Mouse (Mus musculus): ENCODE data around the gene Rnf216. TPM values are rescaled to one million over a fixed set of nuclear protein-coding genes. Genes with fewer than 3 reads are reported as not detected.
A peak's percentile ranks its signal among the peaks of the same experiment; 100 is the strongest.

Gene Rnf216
- polyA plus RNA-seq, 1 experiment from 2014 or later = 13.5 TPM

GRCm38 (mm10) chr5:143009383-143009782, 103.4 kb downstream of the Rnf216 start:
- no peak for DNase-seq (ENCODE audit: low spot score)

DNA sequence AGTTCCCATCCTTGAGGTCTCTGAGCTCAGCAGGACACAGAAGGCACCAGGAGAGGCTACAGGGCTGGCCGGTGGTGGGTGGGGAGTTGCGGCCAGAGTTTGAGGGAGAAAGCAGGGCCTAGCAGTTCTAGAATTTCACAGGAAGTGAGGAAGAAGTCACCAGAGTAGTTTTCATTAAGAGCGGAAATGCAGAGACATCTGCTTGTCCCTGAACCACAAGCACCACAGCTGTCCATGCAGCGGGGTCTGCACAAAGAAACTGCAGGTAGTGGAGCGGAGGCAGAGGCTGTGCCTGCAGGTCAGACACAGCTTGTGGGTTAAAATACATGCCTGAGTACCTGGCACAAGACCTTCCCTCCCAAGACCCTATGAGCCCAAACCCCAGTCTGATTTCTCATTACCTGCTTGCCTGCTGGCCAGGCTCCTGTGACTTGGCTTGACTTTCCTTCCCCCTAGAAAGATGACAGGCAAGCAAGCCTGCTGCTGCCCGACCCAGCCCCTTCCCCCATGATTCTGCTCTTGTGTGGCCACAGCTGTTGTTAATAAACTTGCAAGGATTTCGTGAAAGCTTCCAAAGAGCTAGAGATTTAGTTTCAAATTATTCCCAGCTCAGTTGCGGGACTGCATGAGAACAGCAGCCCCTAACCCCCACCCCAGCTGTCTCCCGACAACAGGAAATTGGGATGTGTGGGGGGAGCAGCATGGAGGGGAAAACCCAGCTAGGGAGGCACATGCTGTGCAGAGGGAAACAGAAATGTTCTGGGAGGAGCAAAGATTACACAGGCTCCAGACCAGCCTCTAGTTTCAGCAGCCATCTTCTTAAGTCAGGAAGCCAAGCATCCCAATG, 111.9 kb downstream of the Rnf216 start:
- peak; percentile 44 for DNase-seq (ENCODE audit: low spot score)

DNA sequence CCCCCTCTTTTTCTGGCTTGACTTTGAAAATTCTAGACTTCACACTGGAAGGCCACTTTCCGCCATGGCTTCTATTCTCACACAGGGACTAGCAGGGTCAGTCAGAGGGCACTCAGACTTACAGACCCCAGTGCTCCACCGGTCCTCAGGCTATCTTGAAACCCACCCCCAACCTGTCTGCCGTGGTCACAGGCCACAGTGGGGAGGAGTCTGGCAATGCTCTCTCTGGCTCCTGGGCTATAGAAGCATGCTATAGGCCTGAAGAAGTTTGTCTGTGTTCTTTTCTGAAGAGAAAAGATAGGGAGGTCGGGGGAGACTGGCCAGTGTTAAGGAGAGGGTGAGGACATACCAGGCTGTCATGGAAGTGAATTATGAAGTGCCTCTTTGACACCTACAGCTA, 112.7 kb downstream of the Rnf216 start:
- DNase-seq (ENCODE audit: low spot score) = no peak

DNA sequence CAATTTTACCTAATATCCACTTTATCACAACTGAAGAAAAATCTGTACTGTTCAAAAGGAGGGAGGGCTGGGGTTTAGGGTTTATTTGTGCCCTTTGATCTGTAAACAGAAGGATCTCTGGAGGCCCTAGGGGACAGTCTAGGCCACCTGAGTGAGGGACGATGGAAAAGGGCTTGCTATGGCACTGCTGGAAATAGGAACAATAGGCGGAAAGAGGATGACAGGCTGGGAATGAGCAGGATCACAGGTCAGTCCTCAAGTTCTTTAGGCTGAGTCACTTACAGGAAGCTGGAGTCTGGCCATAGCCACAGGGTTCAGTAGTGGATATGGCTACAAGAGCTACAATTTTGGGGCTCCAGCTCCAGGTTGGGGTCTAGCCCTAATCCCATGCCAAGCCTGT, 114.6 kb downstream of the Rnf216 start:
- no peak for DNase-seq (ENCODE audit: low spot score)

GRCm38 (mm10) chr5:142997526-142997925, 115.3 kb downstream of the Rnf216 start:
- no peak for DNase-seq (ENCODE audit: low spot score)

DNA sequence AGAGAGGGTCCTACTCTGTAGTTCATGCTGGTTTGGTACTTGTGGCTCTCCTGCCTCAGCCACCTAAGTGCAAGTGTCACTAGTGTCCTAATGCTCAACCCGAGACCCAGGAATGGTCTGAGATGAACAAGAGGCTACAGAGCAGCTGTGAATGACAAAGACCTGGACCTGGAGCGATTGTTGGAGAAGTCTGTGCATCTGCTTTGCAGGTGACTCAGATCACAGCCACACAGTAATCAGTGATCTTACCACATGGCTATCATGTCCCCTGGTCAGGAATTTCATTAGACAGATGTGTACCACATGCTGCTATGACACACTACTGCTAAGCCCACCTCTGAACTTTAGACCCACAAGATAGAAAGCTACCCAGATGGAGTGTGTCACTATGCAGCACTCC, 118.0 kb downstream of the Rnf216 start:
- DNase-seq (ENCODE audit: low spot score) = no peak

GRCm38 (mm10) chr5:142989167-142989566, 123.6 kb downstream of the Rnf216 start:
- no peak for DNase-seq (ENCODE audit: low spot score)

DNA sequence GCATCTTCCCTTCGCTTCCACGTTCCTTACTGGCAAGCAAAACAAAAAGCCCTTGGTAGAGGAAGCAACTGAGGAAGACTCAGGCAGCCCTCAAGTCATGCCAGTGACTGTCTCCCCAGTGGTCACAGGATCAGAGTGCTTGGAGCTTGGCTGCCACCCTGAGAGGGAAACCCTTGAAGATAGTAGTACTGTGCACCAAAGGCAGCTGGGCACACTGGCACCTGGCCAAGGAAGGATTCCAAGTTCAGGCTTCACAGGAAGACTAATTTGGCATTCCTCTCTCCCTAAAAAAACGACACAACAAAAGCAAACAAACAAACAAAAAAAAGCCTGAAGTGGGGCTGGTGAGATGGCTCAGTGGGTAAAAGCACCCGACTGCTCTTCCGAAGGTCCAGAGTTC, 124.3 kb downstream of the Rnf216 start:
- DNase-seq (ENCODE audit: low spot score) = no peak

DNA sequence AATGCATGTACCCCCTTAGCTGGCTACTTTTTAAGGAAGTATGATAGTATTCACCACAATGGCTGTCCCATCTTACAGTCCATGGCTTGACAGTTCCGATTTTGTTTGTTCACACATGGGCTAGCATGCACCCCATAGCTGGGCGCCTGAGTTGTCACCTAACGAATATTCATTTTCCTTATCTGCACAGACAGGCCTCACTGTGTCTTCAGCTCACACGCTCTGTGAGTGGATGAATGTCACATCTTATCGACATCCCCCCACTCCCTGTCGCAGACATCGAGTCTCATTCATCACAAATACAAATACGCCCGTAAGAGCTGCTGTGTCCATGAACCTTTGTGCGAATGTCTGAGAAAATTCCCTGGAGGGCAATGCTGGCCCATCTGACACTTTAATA, 128.5 kb downstream of the Rnf216 start:
- DNase-seq (ENCODE audit: low spot score) = no peak

DNA sequence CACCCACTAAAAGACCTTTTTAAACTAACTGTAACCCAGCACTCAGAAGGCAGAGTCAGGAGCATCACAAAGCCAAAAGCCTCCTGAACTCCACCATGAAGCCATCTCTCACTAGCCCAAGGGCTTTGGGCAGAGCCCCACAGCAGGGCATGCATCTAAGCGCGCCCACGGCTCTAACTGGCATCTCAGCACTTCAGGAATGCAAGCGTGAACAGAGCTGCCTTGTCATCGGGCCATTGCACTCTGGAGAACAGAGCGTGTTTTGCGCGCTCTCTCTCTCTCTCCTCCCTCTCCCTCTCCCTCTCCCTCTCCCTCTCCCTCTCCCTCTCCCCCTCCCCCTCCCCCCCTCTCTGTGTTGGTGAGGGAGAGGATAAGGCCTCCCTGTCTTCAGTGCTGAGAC, 129.6 kb downstream of the Rnf216 start:
- no peak for DNase-seq (ENCODE audit: low spot score)

- no peak for DNase-seq (ENCODE audit: low spot score)
Observed at GRCm38 (mm10) chr5:142982046-142982801, 130.6 kb downstream of the Rnf216 start.

- DNase-seq (ENCODE audit: low spot score) = no peak
Observed at GRCm38 (mm10) chr5:142976516-142976915, 136.3 kb downstream of the Rnf216 start.

DNA sequence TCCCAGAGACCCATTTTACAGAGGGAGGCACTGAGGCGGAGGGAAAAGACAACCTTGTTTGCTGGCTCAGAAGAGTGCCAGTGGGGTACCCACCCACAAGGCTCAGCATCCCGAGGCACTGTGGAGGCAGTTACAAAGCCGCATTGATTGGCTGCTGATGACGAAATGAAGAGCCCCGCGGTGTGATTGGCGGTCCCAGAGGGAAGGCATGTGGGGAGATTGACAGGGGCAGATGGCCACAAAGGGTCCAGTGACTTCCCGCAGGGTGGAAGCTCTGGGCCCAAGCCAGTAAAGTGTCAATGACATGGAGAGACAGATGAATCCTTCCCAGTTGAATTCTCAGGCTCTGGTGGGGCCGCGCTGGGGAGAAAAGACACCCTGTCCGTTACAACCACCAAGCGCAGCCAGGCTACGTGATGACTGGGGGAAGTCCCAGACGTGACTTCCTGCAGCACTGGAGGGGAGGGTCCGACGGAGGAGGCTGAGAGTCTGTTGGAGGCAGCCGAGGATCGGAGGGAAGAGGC, 138.1 kb downstream of the Rnf216 start:
- DNase-seq (ENCODE audit: low spot score) = peak; percentile 26

GRCm38 (mm10) chr5:142973971-142974370, 138.8 kb downstream of the Rnf216 start:
- no peak for DNase-seq (ENCODE audit: low spot score)

- DNase-seq (ENCODE audit: low spot score) = no peak
Observed at GRCm38 (mm10) chr5:142968411-142968810, 144.4 kb downstream of the Rnf216 start.

DNA sequence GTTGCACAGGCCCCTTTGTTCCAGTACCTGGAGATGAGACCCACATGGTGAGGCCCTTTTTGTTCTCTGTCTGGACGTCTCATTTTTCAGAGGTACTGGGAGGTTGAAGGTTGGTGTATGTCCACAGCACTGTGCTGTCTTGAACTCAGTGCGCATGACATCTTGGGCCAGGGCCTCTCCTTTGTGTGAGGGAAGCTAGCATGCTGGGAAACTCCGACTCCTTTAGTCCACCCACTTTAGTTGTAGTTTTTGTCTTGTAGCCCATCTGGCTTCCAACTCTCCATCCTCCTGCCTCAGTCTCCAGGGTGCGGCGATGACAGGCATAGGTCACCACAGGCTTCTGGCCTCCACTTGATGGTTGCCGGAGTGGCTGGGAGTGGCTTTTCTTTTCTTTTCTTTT, 148.1 kb downstream of the Rnf216 start:
- DNase-seq (ENCODE audit: low spot score) = no peak

GRCm38 (mm10) chr5:142963705-142964494, 148.9 kb downstream of the Rnf216 start:
- no peak for DNase-seq (ENCODE audit: low spot score)

DNA sequence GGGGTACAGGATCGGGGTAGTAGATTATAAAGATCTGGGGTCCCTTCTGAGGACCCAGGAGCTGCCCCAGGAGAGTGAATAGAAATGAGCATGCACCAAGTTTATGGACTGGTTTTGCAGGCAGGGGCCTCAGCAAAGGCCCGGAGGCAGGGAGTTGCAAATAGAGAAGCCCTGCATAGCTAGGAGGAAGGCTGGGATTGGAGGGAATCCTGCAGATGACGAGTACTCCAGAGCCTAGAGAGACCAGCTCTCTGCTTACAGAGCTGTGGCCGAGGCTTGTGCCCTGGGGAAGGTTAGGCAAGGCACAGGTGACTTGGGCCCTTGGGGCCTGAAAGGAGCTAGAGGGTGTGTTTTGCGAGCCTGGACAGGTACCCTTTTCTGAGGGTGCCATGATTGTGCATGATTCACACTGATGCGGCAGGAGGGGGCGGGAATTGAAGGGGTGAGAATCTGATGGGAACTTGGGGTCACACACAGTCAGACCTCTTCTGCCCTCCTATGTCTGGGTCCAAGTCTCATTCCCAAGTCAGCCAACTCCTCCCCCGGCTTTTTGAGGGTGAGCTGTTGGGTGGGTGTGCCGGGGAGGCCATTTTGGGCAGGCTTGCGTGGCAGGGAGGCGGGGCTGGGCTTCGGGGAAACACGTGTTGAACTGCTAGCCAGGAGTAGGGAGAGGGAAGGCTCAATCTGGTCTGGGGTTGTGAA, 149.6 kb downstream of the Rnf216 start:
- no peak for DNase-seq (ENCODE audit: low spot score)

DNA sequence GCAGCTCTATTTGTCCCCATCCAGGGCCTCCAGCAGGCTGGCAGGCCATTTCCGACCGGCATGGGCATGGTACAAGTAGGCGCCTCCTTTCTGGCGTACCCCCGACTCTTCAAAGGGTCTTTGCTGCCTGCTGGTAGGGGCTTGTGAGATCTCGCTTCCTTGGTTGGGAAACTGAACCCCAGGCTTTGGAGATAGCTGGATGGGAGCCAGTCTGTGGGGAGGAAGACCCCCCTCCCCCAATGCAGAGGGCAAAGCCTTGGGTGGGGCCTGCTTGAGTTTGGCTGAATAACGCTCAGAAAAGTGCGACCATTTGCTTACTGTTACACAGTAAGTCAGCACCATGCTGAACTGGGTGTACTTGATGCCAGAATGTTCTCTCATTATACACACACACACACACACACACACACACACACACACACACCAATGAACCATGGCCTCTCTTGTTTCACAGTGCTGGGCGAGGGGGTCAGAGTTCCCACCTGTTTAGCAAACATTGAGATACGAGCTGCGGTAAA, 150.3 kb downstream of the Rnf216 start:
- no peak for DNase-seq (ENCODE audit: low spot score)

DNA sequence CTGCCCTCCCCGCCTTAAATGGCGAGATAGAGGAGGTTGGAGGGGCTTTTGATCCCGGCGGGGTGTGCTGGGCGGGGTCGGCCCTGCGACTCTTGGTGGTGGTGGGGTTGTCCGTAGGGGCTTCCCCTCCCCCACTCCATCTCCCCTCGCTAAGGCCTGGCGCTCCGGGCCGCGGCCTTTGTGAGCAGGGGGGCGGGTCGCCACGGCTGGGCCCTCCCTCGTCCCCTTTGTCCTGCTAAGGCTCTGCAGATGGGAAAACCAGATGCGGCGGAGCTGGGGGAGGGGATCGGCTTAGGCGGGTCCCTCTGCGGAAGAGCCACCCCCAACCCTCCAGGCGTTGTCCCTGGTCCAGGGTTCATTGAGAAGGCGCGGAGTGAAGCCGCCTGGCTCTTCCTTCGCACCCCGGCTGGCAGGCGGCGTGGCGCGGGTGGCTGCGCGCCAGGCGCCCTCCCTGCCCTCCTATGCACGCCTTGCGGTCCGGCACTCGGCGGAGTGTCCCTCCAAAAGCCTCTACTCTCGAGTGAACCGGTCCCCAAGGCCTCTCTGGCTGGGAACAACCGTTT, 150.8 kb downstream of the Rnf216 start:
- DNase-seq (ENCODE audit: low spot score) = no peak
